Mouse (Mus musculus) brain, embryonic 14.5 days (tissue): ENCODE measurements at regions not wholly inside any gene's neighbourhood (a gene's known extent, or its start where the extent isn't known, plus 50 kb on each side); places are given as distances from the start of the nearest gene placed in this dataset.

ENCODE experiments used
- CTCF ChIP-seq: fragments of 200-500 bp; IDR thresholded peaks from 2 replicates; pipeline ENCODE4 v1.5.1; 2012; ENCODE audit warnings: inconsistent platforms, mild to moderate bottlenecking, moderate library complexity, borderline replicate concordance; ENCODE audit not compliant: insufficient read depth, insufficient read length; ENCODE audit errors: extremely low read depth
- POLR2A ChIP-seq: fragments of 200-500 bp; IDR thresholded peaks from 2 replicates; pipeline ENCODE4 v1.6.1; 2012; ENCODE audit warnings: mild to moderate bottlenecking, inconsistent platforms, borderline replicate concordance; ENCODE audit not compliant: poor library complexity, insufficient read depth, insufficient read length, severe bottlenecking; ENCODE audit errors: extremely low read depth

DNA sequence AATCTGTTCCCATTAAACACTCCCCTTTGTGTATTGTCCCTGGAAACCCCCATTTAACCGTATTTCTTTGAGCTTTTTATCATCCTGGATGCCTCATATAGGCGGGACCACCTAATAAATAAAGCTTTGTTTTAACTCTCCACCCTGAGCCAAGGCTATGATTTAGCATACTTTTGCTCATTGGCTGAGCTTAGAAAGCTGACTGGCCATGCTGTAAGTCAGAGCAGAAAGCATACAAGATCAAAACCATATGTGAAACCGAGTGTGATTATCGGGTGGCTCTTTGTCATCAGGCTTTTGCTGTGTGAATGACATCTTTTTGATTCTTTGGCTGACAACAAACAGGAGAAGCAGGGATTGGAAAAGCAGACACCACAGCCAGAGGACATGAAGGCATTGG is 85.2 kb upstream of the Got2 start:
- TF ChIP-seq POLR2A (no peak), CTCF (no peak)
